Mouse (Mus musculus) B cell, adult 2 months (primary cell): ENCODE data around the gene Dmac2.
"Not testable (repeated sequence)": the region's sequence is repeated elsewhere in the genome, so short reads cannot be mapped to it uniquely, and the experiment has no call there.

ENCODE experiments used
- DNase-seq, 2 experiments: peaks; one replicate each; pipeline ENCODE4 v3.0.0; 2022

Dmac2 gene

GRCm38 (mm10) chr7:25618865-25619721 is at the start of gene Dmac2:
Gene Dmac2 (plus strand): TSS chr7:25619414.
- peak; percentile 96 to 97 for DNase-seq

- not testable (repeated sequence) for DNase-seq
Observed at GRCm38 (mm10) chr7:25573806-25574205, 45.4 kb upstream of the Dmac2 start.

DNA sequence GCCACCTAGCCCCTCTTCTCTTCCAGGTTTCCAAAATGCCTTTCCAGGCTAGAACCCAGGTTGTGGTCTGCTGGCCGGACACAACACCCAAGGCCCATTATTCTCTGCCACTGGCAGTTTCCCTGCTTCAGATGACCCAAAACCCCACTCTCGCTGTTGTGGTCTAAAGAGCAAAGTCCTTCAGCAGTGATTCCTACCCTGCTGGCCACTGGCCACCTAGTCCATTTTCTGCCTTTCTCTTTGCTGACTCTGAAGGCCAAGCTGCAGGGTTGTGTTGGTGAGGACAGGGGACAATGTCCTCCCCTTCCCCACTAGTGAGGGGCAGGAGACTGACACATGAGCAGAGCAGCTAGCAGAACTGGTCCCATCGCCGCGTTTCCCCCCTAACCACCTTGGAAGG is 44.1 kb upstream of the Dmac2 start:
- DNase-seq, result no peak

DNA sequence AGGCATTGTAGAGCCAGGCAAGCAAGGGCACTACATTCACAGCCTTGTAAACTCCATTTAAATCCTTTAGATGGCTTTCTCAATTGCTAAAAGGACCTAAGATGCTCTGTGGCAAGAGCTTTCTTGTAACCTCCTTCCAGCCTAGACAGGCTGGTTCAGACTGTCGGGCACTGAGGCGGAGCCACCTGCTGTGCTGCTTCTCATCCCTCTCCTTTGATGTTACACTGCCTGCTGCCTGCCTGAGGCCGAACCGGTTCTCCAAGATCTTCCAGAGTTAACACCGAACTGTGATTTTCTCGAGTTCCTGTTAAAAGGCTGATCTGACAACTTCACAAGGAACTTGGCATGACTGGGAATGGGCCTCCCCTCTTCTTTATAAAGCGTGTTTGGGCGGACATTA is 43.3 kb upstream of the Dmac2 start:
- no peak for DNase-seq

GRCm38 (mm10) chr7:25576308-25576707 is 42.9 kb upstream of the Dmac2 start:
- not testable (repeated sequence) for DNase-seq

DNA sequence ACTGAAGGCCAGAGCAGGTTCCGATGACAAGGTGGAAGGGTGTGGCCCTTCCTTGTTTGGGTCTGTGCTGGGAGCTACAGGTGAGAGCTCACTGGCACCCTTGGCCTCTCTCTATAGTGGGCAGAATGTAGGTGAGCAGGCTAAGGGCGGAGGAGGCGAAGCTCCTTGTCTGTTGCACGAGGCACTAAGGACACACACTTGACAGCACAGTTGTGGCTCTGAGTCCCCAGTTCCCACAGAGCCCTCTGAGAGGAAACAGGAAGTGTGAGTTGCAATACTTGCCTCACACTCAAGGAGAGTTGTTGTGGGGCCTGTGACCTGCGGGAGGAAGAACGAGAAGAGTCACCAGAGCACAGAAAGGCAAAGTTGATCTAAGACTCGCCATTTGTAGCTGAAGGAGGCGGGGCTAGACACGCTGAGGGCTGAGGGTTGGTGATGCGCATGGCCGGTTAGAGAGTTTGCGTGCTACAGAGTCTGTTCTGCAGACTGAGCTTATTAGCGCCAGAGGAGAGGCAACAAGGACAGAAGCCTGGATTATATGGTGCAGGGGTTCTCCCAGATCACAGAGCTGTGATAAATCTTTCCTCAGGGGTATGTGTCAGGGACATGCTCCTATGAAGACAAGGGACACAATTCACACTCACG is 42.3 kb upstream of the Dmac2 start:
- peak; percentile 73 to 80 for DNase-seq

DNA sequence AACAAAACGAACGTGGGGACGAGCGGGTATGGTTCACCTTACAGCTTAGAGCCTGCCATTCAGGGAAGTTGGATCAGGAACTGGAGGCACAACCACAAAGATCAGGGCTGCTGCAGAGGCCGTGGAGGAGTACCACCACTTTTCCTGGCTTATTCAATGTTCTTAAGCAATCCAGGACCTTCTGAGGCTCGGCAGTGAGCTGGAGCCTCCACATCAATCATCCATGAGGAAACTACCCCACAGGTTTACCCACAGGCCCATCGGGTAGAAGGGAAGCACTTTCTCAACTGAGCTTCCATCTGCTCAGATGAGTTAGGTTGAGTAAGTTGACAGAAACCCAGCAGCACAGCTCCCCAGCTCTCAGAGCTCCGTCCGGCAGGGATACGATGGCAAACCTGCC is 39.8 kb upstream of the Dmac2 start:
- DNase-seq, result no peak

GRCm38 (mm10) chr7:25582301-25582810 is 36.9 kb upstream of the Dmac2 start:
- DNase-seq, result no peak

DNA sequence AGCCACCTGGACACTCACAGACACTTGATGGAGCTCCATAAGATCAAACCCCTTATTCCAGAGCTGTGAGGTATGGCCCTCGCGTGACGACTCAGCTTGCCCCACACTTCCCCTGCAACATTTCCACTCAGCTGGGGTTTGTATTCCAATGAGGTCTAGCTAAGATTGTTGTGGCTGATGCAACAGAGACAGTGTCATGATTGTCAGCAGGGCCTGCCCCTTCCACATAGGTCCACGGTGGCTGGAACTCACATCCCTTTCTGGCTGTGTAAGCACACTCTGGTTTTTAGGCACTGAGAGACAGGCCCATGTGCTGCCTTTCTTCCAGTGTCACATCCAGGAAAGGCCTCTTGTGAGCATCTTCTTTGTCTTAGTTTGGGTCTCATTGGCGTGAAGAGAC is 34.6 kb upstream of the Dmac2 start:
- no peak for DNase-seq

- peak; percentile 56 to 58 for DNase-seq
Observed at GRCm38 (mm10) chr7:25585351-25586204, 33.6 kb upstream of the Dmac2 start.

DNA sequence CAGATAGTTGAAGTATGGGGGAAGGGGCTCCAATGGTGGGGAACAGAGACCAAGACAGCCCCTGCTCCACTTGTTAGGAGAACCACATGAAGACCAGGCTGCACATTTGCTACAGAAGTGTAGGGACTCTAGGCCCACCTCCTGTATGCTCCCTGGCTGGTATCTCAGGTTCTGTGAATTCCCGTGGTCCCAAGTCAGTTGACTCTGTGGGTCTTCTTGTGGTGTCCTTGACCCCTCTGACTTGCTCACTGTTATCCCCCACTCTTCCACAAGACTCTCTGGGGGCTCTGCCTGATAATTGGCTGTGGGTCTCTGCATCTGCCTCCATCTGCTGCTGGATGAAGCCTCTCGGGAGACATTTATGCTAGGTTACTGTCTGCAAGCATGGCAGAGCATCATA is 28.0 kb upstream of the Dmac2 start:
- no peak for DNase-seq

DNA sequence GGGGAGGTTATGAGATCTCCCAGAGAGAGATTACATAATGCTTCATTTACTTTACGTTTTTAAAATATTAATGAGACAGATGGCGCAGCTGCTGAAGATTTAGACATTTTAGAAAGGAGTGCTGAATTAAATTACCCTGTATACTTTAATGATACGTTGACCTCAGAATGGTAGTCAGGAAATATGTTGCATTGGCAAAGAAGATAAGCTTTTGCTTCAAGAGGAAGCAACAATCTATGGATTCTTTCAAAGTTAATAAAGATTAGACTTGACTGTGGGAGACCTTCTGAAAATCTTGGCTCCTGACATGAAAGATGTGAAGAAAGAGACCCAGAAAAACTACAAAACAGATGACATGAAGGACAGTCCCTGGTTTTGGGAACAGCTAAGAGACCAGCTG is 25.4 kb upstream of the Dmac2 start:
- DNase-seq, result no peak

GRCm38 (mm10) chr7:25599663-25600062 is 19.6 kb upstream of the Dmac2 start:
- peak; percentile 89 to 90 for DNase-seq

DNA sequence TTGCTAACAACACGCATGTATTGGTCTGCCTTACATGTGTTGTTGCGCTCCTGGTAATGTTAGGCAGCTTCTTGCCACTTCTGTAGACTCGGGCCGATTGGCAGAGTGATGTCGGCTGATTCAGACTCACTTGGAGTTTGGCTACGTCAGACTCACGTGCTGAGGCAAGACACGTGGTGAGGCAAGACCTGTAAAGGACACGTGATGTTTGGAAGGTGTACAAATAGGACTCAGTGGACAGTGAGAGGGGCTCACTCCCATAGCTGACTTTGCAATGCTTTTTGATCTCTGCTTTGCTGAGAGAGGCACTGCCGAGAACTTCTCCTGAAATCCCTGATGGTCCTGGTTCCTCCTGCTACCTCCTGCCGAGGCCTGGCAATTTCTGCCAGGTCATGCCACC is 18.5 kb upstream of the Dmac2 start:
- no peak for DNase-seq

GRCm38 (mm10) chr7:25601346-25601745 is 17.9 kb upstream of the Dmac2 start:
- no peak for DNase-seq

- peak; percentile 49 to 54 for DNase-seq
Observed at GRCm38 (mm10) chr7:25606625-25607063, 12.6 kb upstream of the Dmac2 start.

DNA sequence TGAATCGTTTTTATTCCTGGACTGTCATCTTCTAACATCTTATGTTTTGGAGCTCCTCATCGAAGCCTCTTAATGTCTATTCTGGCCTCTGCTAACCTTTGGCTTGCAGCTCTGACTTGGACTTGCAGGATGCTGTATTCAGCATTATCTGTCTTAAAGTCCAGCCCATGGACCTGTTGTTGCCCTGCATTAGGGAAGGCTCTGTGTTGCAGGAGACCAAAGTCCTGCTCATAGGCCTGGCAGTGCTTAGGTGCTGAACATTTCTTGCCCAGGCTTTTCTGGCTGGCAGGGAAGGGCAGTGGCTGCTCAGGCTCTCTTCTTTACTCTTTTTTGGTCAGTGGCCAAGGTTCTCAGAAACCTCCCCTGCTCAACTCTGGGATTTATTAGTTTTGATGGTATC is 12.0 kb upstream of the Dmac2 start:
- no peak for DNase-seq

- DNase-seq, result no peak
Observed at GRCm38 (mm10) chr7:25610056-25610455, 9.2 kb upstream of the Dmac2 start.

- DNase-seq, result no peak
Observed at GRCm38 (mm10) chr7:25611501-25611900, 7.7 kb upstream of the Dmac2 start.

DNA sequence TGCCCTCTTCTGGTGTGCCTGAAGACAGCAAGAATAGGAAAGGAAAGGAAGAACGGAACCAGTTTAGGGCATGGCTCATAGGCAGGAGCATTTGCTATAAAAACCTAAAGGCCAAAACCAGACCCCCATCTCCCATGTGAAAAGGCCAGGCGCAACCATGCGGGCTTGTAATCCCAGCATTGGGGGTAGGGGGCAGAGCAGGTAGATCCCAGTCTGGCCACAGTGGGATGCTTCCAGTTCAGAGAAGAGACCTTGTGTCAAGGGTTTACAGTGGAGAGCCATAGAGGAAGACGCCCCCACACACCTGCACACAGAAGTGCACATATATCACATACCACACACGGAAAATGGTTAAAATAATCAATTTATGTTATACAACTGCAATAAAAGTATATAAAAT is 5.1 kb upstream of the Dmac2 start:
- no peak for DNase-seq

GRCm38 (mm10) chr7:25614831-25615705 is 4.1 kb upstream of the Dmac2 start:
- no peak for DNase-seq

- DNase-seq, result no peak
Observed at GRCm38 (mm10) chr7:25615706-25616011, 3.6 kb upstream of the Dmac2 start, which contains the start of gene Erich4. Gene Erich4 (minus strand): TSS chr7:25615892.
